Mouse (Mus musculus): ENCODE results near the gene Cdc42bpa. TPM values are rescaled to one million over a fixed set of nuclear protein-coding genes. Genes with fewer than 3 reads are reported as not detected.

Cdc42bpa gene
- polyA plus RNA-seq, 1 experiment from 2014 or later: 19.1 TPM

- Histone ChIP-seq H3K36me3 (no peaks in the 10 kb centered on the region), H3K27me3 (replicated peaks) (no peaks in the 10 kb centered on the region), H3K9ac (no peak overlapping the region), H3K4me3 (no peak overlapping the region), H3K4me1 (peaks cover 6% of the 10 kb centered on the region), H3K27ac (no peak overlapping the region), H3K4me2 (replicated peaks) (no peak overlapping the region), H3K9me3 (no peaks in the 10 kb centered on the region)
- WGBS: 60% methylated on average over 5 of the region's 5 CpGs
- no peak for ATAC-seq (ENCODE audit: low FRiP score, low read depth)
These were observed 240.4 kb downstream of the Cdc42bpa start for GRCm38 (mm10) chr1:180200722-180201121.

GRCm38 (mm10) chr1:180208370-180208769 is 248.1 kb downstream of the Cdc42bpa start:
- no peaks in the 10 kb centered on the region for H3K9me3 ChIP-seq
- no peaks in the 10 kb centered on the region for H3K4me1 ChIP-seq
- H3K4me3 ChIP-seq: no peak overlapping the region
- H3K36me3 ChIP-seq: no peaks in the 10 kb centered on the region
- WGBS: 78% methylated on average over 3 of the region's 3 CpGs
- no peak overlapping the region for H3K4me2 ChIP-seq (replicated peaks)
- no peak overlapping the region for H3K27ac ChIP-seq
- no peak overlapping the region for H3K9ac ChIP-seq
- no peak for ATAC-seq (ENCODE audit: low FRiP score, low read depth)
- no peaks in the 10 kb centered on the region for H3K27me3 ChIP-seq (replicated peaks)

- Histone ChIP-seq H3K27ac (no peak overlapping the region), H3K36me3 (no peaks in the 10 kb centered on the region), H3K9ac (no peak overlapping the region), H3K27me3 (replicated peaks) (no peaks in the 10 kb centered on the region), H3K4me1 (no peaks in the 10 kb centered on the region), H3K9me3 (no peaks in the 10 kb centered on the region), H3K4me3 (no peak overlapping the region), H3K4me2 (replicated peaks) (no peak overlapping the region)
- 78% methylated on average over 4 of the region's 4 CpGs for WGBS
- no peak for ATAC-seq (ENCODE audit: low FRiP score, low read depth)
These were observed 249.8 kb downstream of the Cdc42bpa start for GRCm38 (mm10) chr1:180210031-180210432.

- H3K4me3 ChIP-seq: no peak overlapping the region
- 89% methylated on average over 9 of the region's 9 CpGs for WGBS
- ATAC-seq (ENCODE audit: low FRiP score, low read depth): no peak
- H3K27ac ChIP-seq: no peak overlapping the region
- H3K4me1 ChIP-seq: no peaks in the 10 kb centered on the region
- H3K4me2 ChIP-seq (replicated peaks): no peak overlapping the region
- H3K27me3 ChIP-seq (replicated peaks): no peaks in the 10 kb centered on the region
- no peaks in the 10 kb centered on the region for H3K36me3 ChIP-seq
- H3K9me3 ChIP-seq: no peaks in the 10 kb centered on the region
- H3K9ac ChIP-seq: no peak overlapping the region
These were observed 250.6 kb downstream of the Cdc42bpa start for GRCm38 (mm10) chr1:180210781-180211271.

- ATAC-seq (ENCODE audit: low FRiP score, low read depth): no peak
- H3K9me3 ChIP-seq: no peaks in the 10 kb centered on the region
- 93% methylated on average over 5 of the region's 5 CpGs for WGBS
- H3K4me1 ChIP-seq: no peaks in the 10 kb centered on the region
- no peak overlapping the region for H3K4me3 ChIP-seq
- no peaks in the 10 kb centered on the region for H3K27me3 ChIP-seq (replicated peaks)
- no peak overlapping the region for H3K27ac ChIP-seq
- H3K4me2 ChIP-seq (replicated peaks): no peak overlapping the region
- H3K9ac ChIP-seq: no peak overlapping the region
- no peaks in the 10 kb centered on the region for H3K36me3 ChIP-seq
These were observed 252.6 kb downstream of the Cdc42bpa start for GRCm38 (mm10) chr1:180212911-180213310.

GRCm38 (mm10) chr1:180215044-180215443 is 254.8 kb downstream of the Cdc42bpa start:
- Histone ChIP-seq H3K4me1 (no peaks in the 10 kb centered on the region), H3K27ac (no peak overlapping the region), H3K36me3 (no peaks in the 10 kb centered on the region), H3K9ac (no peak overlapping the region), H3K27me3 (replicated peaks) (no peaks in the 10 kb centered on the region), H3K4me3 (no peak overlapping the region), H3K4me2 (replicated peaks) (no peak overlapping the region), H3K9me3 (no peaks in the 10 kb centered on the region)
- ATAC-seq (ENCODE audit: low FRiP score, low read depth): peak; percentile 66
- WGBS: 24% methylated on average over 4 of the region's 4 CpGs

Other genes with a start within 250 kb of the Cdc42bpa start
- gene Kif28, start 215.2 kb upstream of the Cdc42bpa start, polyA plus RNA-seq (2016; fragmentation: Nextera tagmentation; extraction: Ambion mirVana): 0.06 TPM in 1 of 2 replicates, not detected in the other
- 0.18 TPM in 1 of 2 replicates, not detected in the other for gene Gm10518, start 157.1 kb upstream of the Cdc42bpa start, polyA plus RNA-seq (2016; fragmentation: Nextera tagmentation; extraction: Ambion mirVana)
- 25.4 and 28.5 TPM in 2 replicates for gene Ahctf1, start 156.8 kb upstream of the Cdc42bpa start, polyA plus RNA-seq (2016; fragmentation: Nextera tagmentation; extraction: Ambion mirVana)
- 3.7 and 4.0 TPM in 2 replicates for gene Coq8a, start 239.1 kb downstream of the Cdc42bpa start, polyA plus RNA-seq (2016; fragmentation: Nextera tagmentation; extraction: Ambion mirVana)